Mouse (Mus musculus): ENCODE data around the gene Gm45716. TPM values are rescaled to one million over a fixed set of nuclear protein-coding genes. Genes with fewer than 3 reads are reported as not detected.

Gm45716 gene
- polyA plus RNA-seq, 1 experiment from 2014 or later = 48.7 TPM

- Histone ChIP-seq H3K27ac (ENCODE audit: low read depth) (peak overlapping the region; percentile 90), H3K4me2 (ENCODE audit: low read depth, low read length) (peak overlapping the region; percentile 54)
- 57% methylated on average over 16 of the region's 16 CpGs for WGBS (ENCODE audit: insufficient replicate concordance)
Observed at GRCm38 (mm10) chr11:90256833-90257525, 69.5 kb downstream of the Gm45716 start.

DNA sequence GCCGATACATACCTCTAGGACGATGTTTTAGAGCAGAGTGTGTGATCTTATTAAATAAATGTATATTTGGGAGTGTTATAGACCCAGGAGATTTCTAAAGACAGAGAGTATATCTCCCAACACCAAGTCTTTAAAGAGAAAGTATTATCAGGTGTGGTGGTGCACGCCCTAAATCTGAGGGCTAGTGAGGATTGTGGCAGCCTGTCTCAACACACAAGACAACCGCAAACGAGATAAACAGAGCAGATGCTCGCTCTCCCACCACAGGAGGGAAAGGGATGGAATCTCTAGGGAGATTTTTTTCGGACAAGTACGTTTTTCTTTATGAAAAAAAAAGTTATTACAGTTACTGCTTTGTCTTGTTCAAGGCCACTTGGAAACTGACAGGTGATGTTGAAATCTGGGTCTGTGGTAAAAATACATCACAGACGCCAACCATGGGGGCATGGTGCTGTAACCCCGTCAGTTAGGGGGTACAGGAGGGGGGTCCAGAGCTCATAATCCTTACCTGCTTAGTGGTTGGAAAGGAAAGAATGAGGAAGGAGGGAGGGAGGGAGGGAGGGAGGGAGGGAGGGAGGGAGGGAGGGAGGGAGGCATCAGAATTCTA lies 70.9 kb downstream of the Gm45716 start:
- TF ChIP-seq CTCF (IDR thresholded peaks at IDR 0.05; ENCODE audit: low read depth) (no peak), EP300 (IDR thresholded peaks at IDR 0.05; ENCODE audit: low read depth) (no peak)
- ATAC-seq (no peak), DNase-seq (no peak)
- Histone ChIP-seq H3K27ac (ENCODE audit: low read depth) (peak overlapping the region; percentile 90), H3K36me3 (replicated peaks; ENCODE audit: insufficient read depth, low read length) (peaks cover 30% of the 10 kb centered on the region), H3K27me3 (ENCODE audit: insufficient read depth, low read length) (no peaks in the 10 kb centered on the region), H3K4me1 (ENCODE audit: insufficient read depth) (peaks cover 18% of the 10 kb centered on the region), H3K9me3 (ENCODE audit: low read length) (no peaks in the 10 kb centered on the region), H3K9ac (replicated peaks) (no peak overlapping the region), H3K4me3 (ENCODE audit: low read depth, low read length) (no peak overlapping the region), H3K4me2 (ENCODE audit: low read depth, low read length) (peak overlapping the region; percentile 54)
- WGBS (ENCODE audit: insufficient replicate concordance) = 58% methylated on average over 10 of the region's 10 CpGs

More at GRCm38 (mm10) chr11:90256833-90257525, 69.5 kb downstream of the Gm45716 start:
- TF ChIP-seq EP300 (IDR thresholded peaks at IDR 0.05; ENCODE audit: low read depth) (peak; percentile 28; the same call in 1 of the 2 replicates), CTCF (IDR thresholded peaks at IDR 0.05; ENCODE audit: low read depth) (no peak)
- no peaks in the 10 kb centered on the region for H3K9me3 ChIP-seq (ENCODE audit: low read length)
- H3K4me1 ChIP-seq (ENCODE audit: insufficient read depth) = peaks cover 23% of the 10 kb centered on the region
- peaks cover 25% of the 10 kb centered on the region for H3K36me3 ChIP-seq (replicated peaks; ENCODE audit: insufficient read depth, low read length)
- DNase-seq = no peak
- H3K9ac ChIP-seq (replicated peaks) = 0 out of 2 replicates have a peak overlapping the region, but pooled peaks have one; percentile 13
- H3K4me3 ChIP-seq (ENCODE audit: low read depth, low read length) = peak overlapping the region; percentile 14; the same call in 1 of the 2 replicates
- H3K27me3 ChIP-seq (ENCODE audit: insufficient read depth, low read length) = no peaks in the 10 kb centered on the region
- ATAC-seq = no peak

DNA sequence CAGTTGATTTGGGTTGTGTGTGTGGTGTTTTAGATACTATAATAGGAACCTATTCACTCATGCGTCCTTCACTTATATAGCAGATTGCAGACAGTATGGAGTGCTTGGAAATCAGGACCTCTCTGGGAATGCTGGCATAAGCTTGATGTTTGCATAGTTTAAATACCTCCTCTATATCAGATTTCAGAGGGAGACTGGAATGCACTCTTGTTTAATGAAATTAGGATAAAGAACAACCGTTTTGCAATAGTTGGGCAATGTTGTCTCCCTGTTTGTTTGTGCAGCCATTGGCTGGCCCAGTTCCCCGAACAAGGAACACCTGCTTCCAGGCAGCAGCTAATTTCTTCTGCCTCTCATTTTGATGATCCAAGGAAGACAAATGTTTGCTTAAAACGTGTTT lies 71.6 kb downstream of the Gm45716 start:
- 43% methylated on average over 4 of the region's 4 CpGs for WGBS (ENCODE audit: insufficient replicate concordance)
- Histone ChIP-seq H3K4me1 (ENCODE audit: insufficient read depth) (peaks cover 18% of the 10 kb centered on the region), H3K4me3 (ENCODE audit: low read depth, low read length) (no peak overlapping the region), H3K36me3 (replicated peaks; ENCODE audit: insufficient read depth, low read length) (peaks cover 31% of the 10 kb centered on the region), H3K9ac (replicated peaks) (no peak overlapping the region), H3K27me3 (ENCODE audit: insufficient read depth, low read length) (no peaks in the 10 kb centered on the region), H3K4me2 (ENCODE audit: low read depth, low read length) (no peak overlapping the region), H3K9me3 (ENCODE audit: low read length) (no peaks in the 10 kb centered on the region), H3K27ac (ENCODE audit: low read depth) (peak overlapping the region; percentile 90)
- ATAC-seq = peak; percentile 86
- TF ChIP-seq EP300 (IDR thresholded peaks at IDR 0.05; ENCODE audit: low read depth) (peak; percentile 86), CTCF (IDR thresholded peaks at IDR 0.05; ENCODE audit: low read depth) (no peak)
- peak; percentile 29 for DNase-seq

- WGBS (ENCODE audit: insufficient replicate concordance) = 66% methylated on average over 9 of the region's 9 CpGs
- Histone ChIP-seq H3K9ac (replicated peaks) (no peak overlapping the region), H3K36me3 (replicated peaks; ENCODE audit: insufficient read depth, low read length) (peaks cover 36% of the 10 kb centered on the region), H3K27me3 (ENCODE audit: insufficient read depth, low read length) (no peaks in the 10 kb centered on the region), H3K4me1 (ENCODE audit: insufficient read depth) (peaks cover 18% of the 10 kb centered on the region), H3K9me3 (ENCODE audit: low read length) (no peaks in the 10 kb centered on the region), H3K27ac (ENCODE audit: low read depth) (peak overlapping the region; percentile 90), H3K4me2 (ENCODE audit: low read depth, low read length) (no peak overlapping the region), H3K4me3 (ENCODE audit: low read depth, low read length) (no peak overlapping the region)
- ATAC-seq (0 out of 2 replicates have a peak, but pooled peaks have one; percentile 11), DNase-seq (no peak)
- TF ChIP-seq EP300 (IDR thresholded peaks at IDR 0.05; ENCODE audit: low read depth) (no peak), CTCF (IDR thresholded peaks at IDR 0.05; ENCODE audit: low read depth) (no peak)
Observed at GRCm38 (mm10) chr11:90259826-90260225, 72.3 kb downstream of the Gm45716 start.

DNA sequence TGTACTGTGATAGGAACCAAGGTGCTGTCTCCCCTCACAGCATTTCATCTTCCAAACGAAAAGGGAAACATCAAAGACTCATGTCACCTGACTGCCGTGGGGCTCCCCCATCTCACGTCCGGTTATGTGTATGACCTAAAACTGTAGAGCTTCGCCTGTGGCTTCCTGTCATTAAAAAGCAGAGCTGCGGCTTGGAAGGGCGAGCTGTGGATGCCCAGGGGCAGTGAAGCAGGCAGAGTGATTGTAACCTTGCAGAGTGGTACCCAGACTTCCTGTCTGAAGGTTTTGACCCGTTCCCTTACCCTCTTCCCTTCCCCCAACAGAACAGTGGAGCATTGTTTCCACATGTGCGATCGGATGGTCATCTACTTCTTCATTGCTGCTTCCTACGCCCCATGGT lies 76.7 kb downstream of the Gm45716 start:
- Histone ChIP-seq H3K9me3 (ENCODE audit: low read length) (no peaks in the 10 kb centered on the region), H3K36me3 (replicated peaks; ENCODE audit: insufficient read depth, low read length) (peaks cover 45% of the 10 kb centered on the region), H3K27ac (ENCODE audit: low read depth) (no peak overlapping the region), H3K4me2 (ENCODE audit: low read depth, low read length) (no peak overlapping the region), H3K4me3 (ENCODE audit: low read depth, low read length) (no peak overlapping the region), H3K27me3 (ENCODE audit: insufficient read depth, low read length) (no peaks in the 10 kb centered on the region), H3K4me1 (ENCODE audit: insufficient read depth) (peaks cover 8% of the 10 kb centered on the region), H3K9ac (replicated peaks) (no peak overlapping the region)
- TF ChIP-seq EP300 (IDR thresholded peaks at IDR 0.05; ENCODE audit: low read depth) = no peak
- no peak for TF ChIP-seq CTCF (IDR thresholded peaks at IDR 0.05; ENCODE audit: low read depth)
- WGBS (ENCODE audit: insufficient replicate concordance) = 72% methylated on average over 11 of the region's 11 CpGs
- ATAC-seq (no peak), DNase-seq (no peak)

DNA sequence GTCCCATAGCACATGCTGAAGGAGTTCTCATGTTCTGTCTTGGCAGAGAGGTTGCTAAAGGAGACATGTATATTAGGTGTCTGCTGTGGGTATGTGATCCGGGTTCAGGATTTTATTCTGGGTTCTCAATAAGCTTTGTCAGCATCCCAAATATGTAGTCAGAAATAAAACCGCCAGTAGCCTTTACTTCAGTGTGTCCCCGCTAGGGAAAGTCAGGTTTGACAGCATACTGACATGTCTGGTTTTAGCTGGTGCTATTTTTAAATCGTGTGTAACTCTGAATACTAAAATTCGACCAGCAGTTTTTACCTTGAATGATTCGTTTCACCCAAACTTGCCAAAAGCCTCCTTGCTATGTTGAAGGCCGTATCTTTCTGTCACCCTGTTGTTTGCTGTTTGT lies 78.1 kb downstream of the Gm45716 start:
- 79% methylated on average over 7 of the region's 7 CpGs for WGBS (ENCODE audit: insufficient replicate concordance)
- DNase-seq = no peak
- TF ChIP-seq CTCF (IDR thresholded peaks at IDR 0.05; ENCODE audit: low read depth) (no peak), EP300 (IDR thresholded peaks at IDR 0.05; ENCODE audit: low read depth) (no peak)

More for the DNA sequence above, 78.1 kb downstream of the Gm45716 start:
- H3K9me3 ChIP-seq (ENCODE audit: low read length) = no peaks in the 10 kb centered on the region
- ATAC-seq = no peak
- peaks cover 44% of the 10 kb centered on the region for H3K36me3 ChIP-seq (replicated peaks; ENCODE audit: insufficient read depth, low read length)
- no peaks in the 10 kb centered on the region for H3K27me3 ChIP-seq (ENCODE audit: insufficient read depth, low read length)
- H3K9ac ChIP-seq (replicated peaks) = no peak overlapping the region
- H3K4me3 ChIP-seq (ENCODE audit: low read depth, low read length) = no peak overlapping the region
- H3K4me1 ChIP-seq (ENCODE audit: insufficient read depth) = peaks cover 3% of the 10 kb centered on the region; the same call in 1 of the 2 replicates
- H3K4me2 ChIP-seq (ENCODE audit: low read depth, low read length) = no peak overlapping the region
- no peak overlapping the region for H3K27ac ChIP-seq (ENCODE audit: low read depth)
